Mouse (Mus musculus) MEL (cell line): ENCODE data around the gene Rab1a. TPM values are rescaled to one million over a fixed set of nuclear protein-coding genes. Genes with fewer than 3 reads are reported as not detected.

ENCODE experiments used
- DNase-seq: peaks from one replicate; pipeline ENCODE4 v3.0.0; 2011; ENCODE audit warnings: low read depth, low spot score
- H3K27ac ChIP-seq: 2 replicates; pipeline ENCODE4 v1.5.1; 2012; ENCODE audit warnings: low read depth, mild to moderate bottlenecking, control low read depth, low read length, moderate library complexity; ENCODE audit not compliant: control insufficient read depth
- H3K27me3 ChIP-seq, 2 experiments: fragments of 150-350 bp in 1 of 2; sonication (generic) in 1 of 2; 2 replicates each; pipeline ENCODE4 v1.6.1; 2012; ENCODE audit warnings: low read length in 2 of 2, mild to moderate bottlenecking in 2 of 2, improper control_type of control experiment in 1 of 2, moderate library complexity in 1 of 2; ENCODE audit not compliant: insufficient read depth in 2 of 2, control insufficient read depth in 1 of 2
- H3K36me3 ChIP-seq, 2 experiments: 2 replicates each; pipeline ENCODE4 v1.6.1; 2012 to 2014; ENCODE audit warnings: low read length in 2 of 2, improper control_type of control experiment in 1 of 2, inconsistent platforms in 1 of 2, mild to moderate bottlenecking in 1 of 2; ENCODE audit not compliant: insufficient read depth in 2 of 2, control insufficient read depth in 1 of 2
- H3K4me1 ChIP-seq, 2 experiments: fragments of 150-350 bp in 1 of 2; sonication (generic) in 1 of 2; 2 replicates each; pipeline ENCODE4 v1.6.1; 2012; ENCODE audit warnings: low read length in 2 of 2, improper control_type of control experiment in 1 of 2, mild to moderate bottlenecking in 1 of 2; ENCODE audit not compliant: insufficient read depth in 2 of 2, control insufficient read depth in 1 of 2
- H3K4me3 ChIP-seq, 2 experiments: fragments of 150-350 bp in 1 of 2; sonication (generic) in 1 of 2; 2 replicates each; pipeline ENCODE4 v1.5.1; 2012; ENCODE audit warnings: low read depth in 2 of 2, low read length in 2 of 2, mild to moderate bottlenecking in 2 of 2, moderate library complexity in 2 of 2, control low read depth in 1 of 2, improper control_type of control experiment in 1 of 2; ENCODE audit not compliant: control insufficient read depth in 1 of 2, insufficient read depth in 1 of 2
- H3K79me2 ChIP-seq: 2 replicates; pipeline ENCODE4 v1.6.1; 2012; ENCODE audit warnings: mild to moderate bottlenecking, low read length, moderate library complexity; ENCODE audit not compliant: control insufficient read depth, poor library complexity, insufficient read depth
- H3K9ac ChIP-seq: 2 replicates; pipeline ENCODE4 v1.6.1; 2012; ENCODE audit warnings: low read depth, mild to moderate bottlenecking, control low read depth, low read length, moderate library complexity; ENCODE audit not compliant: control insufficient read depth, poor library complexity, severe bottlenecking
- H3K9me3 ChIP-seq: fragments of 150-350 bp; sonication (generic); replicated peaks from 2 replicates; pipeline ENCODE4 v1.6.1; 2012; ENCODE audit warnings: mild to moderate bottlenecking, low read length, improper control_type of control experiment, moderate library complexity; ENCODE audit not compliant: insufficient read depth
- CHD1 ChIP-seq: IDR thresholded peaks from 2 replicates; pipeline ENCODE4 v1.6.1; 2012; ENCODE audit warnings: low read depth, mild to moderate bottlenecking, inconsistent platforms, low read length, improper control_type of control experiment
- CTCF ChIP-seq, 3 experiments: IDR thresholded peaks in 2 of 3; conservative IDR thresholded peaks in 1 of 3; 2 replicates each; pipeline ENCODE4 v1.5.1; 2011 to 2012; ENCODE audit warnings: low read length in 3 of 3, low read depth in 2 of 3, mild to moderate bottlenecking in 2 of 3, improper control_type of control experiment in 1 of 3, inconsistent platforms in 1 of 3, mixed read lengths in 1 of 3, moderate library complexity in 1 of 3; ENCODE audit not compliant: control insufficient read depth in 1 of 3, insufficient read depth in 1 of 3, poor library complexity in 1 of 3, severe bottlenecking in 1 of 3
- ELF1 ChIP-seq: IDR thresholded peaks from 2 replicates; pipeline ENCODE4 v1.6.1; 2014; ENCODE audit warnings: low read depth, mild to moderate bottlenecking, inconsistent platforms, low read length, improper control_type of control experiment, moderate library complexity
- EP300 ChIP-seq, 2 experiments: IDR thresholded peaks; 2 replicates each; pipeline ENCODE4 v1.6.1; 2011; ENCODE audit warnings: improper control_type of control experiment in 2 of 2, low read length in 2 of 2, low read depth in 1 of 2, mild to moderate bottlenecking in 1 of 2
- JUND ChIP-seq: IDR thresholded peaks from 2 replicates; pipeline ENCODE4 v1.6.1; 2011; ENCODE audit warnings: low read depth, mild to moderate bottlenecking, improper control_type of control experiment, low read length
- MAFK ChIP-seq: IDR thresholded peaks from 2 replicates; pipeline ENCODE4 v1.6.1; 2011; ENCODE audit warnings: low read depth, mild to moderate bottlenecking, low read length, improper control_type of control experiment, borderline replicate concordance
- MAZ ChIP-seq: IDR thresholded peaks from 2 replicates; pipeline ENCODE4 v1.6.1; 2012; ENCODE audit warnings: low read depth, mild to moderate bottlenecking, inconsistent platforms, low read length, improper control_type of control experiment
- MXI1 ChIP-seq: IDR thresholded peaks from 2 replicates; pipeline ENCODE4 v1.6.1; 2011; ENCODE audit warnings: mild to moderate bottlenecking, low read depth, low read length, improper control_type of control experiment
- POLR2AphosphoS2 ChIP-seq: IDR thresholded peaks from 2 replicates; pipeline ENCODE4 v1.6.1; 2011; ENCODE audit warnings: low read length, improper control_type of control experiment
- SIN3A ChIP-seq: IDR thresholded peaks from 2 replicates; pipeline ENCODE4 v1.6.1; 2012; ENCODE audit warnings: low read length, improper control_type of control experiment, inconsistent platforms
- SMC3 ChIP-seq: IDR thresholded peaks from 2 replicates; pipeline ENCODE4 v1.6.1; 2011; ENCODE audit warnings: low read depth, low read length, improper control_type of control experiment
- TAL1 ChIP-seq: IDR thresholded peaks from 2 replicates; pipeline ENCODE4 v1.6.1; 2012; ENCODE audit warnings: mild to moderate bottlenecking, inconsistent platforms, low read length, moderate library complexity, mixed read lengths
- TCF12 ChIP-seq: IDR thresholded peaks from 2 replicates; pipeline ENCODE4 v1.6.1; 2014; ENCODE audit warnings: low read depth, mild to moderate bottlenecking, inconsistent platforms, low read length, improper control_type of control experiment, moderate library complexity
- UBTF ChIP-seq: IDR thresholded peaks from 2 replicates; pipeline ENCODE4 v1.6.1; 2012; ENCODE audit warnings: low read depth, mild to moderate bottlenecking, inconsistent platforms, low read length, improper control_type of control experiment, moderate library complexity, borderline replicate concordance; ENCODE audit not compliant: insufficient read depth
- USF1 ChIP-seq: IDR thresholded peaks from 2 replicates; pipeline ENCODE4 v1.6.1; 2014; ENCODE audit warnings: low read depth, mild to moderate bottlenecking, inconsistent platforms, low read length, improper control_type of control experiment, moderate library complexity
- ZKSCAN1 ChIP-seq: IDR thresholded peaks from 2 replicates; pipeline ENCODE4 v1.6.1; 2012; ENCODE audit warnings: low read depth, mild to moderate bottlenecking, inconsistent platforms, low read length, improper control_type of control experiment, moderate library complexity
- ZNF384 ChIP-seq: IDR thresholded peaks from 2 replicates; pipeline ENCODE4 v1.6.1; 2012; ENCODE audit warnings: low read depth, mild to moderate bottlenecking, inconsistent platforms, low read length, improper control_type of control experiment
- polyA plus RNA-seq, 2 experiments: library from polyadenylated mRNA; stranded (reverse) in 1 of 2; unstranded in 1 of 2; fragments of >175 nt in 1 of 2; fragments of >200 nt in 1 of 2; gene quantifications; 2 replicates each; pipeline versions ENCODE4 v1.2.1 to v1.2.4; 2012; ENCODE audit warnings: low replicate concordance in 2 of 2, low read depth in 1 of 2; ENCODE audit not compliant: insufficient read length in 2 of 2, insufficient read depth in 1 of 2, missing spikeins in 1 of 2
- total RNA-seq: library from RNA; depleted of rRNA; stranded (reverse); fragments of 300-350 nt; gene quantifications from 2 replicates; pipeline ENCODE4 v1.2.3, GENCODE M21; 2012

The Rab1a gene
- total and polyA plus RNA-seq, 3 experiments: 79.5 to 336 (median 139) TPM

- Histone ChIP-seq H3K9me3 (no peaks in the 10 kb centered on the region), H3K27ac (no peak overlapping the region), H3K4me1 (peaks cover 21 to 30% of the 10 kb centered on the region in 2 experiments), H3K79me2 (no peaks in the 10 kb centered on the region), H3K27me3 (no peaks in the 10 kb centered on the region), H3K4me3 (no peak overlapping the region), H3K36me3 (peaks cover 41 to 44% of the 10 kb centered on the region in 2 experiments), H3K9ac (no peak overlapping the region)
- TF ChIP-seq MAFK (no peak), MAZ (no peak), USF1 (no peak), TCF12 (no peak), CHD1 (no peak), SMC3 (no peak), ZKSCAN1 (no peak), ZNF384 (no peak), CTCF (IDR thresholded peaks at IDR 0.05 in 2 of 3, conservative IDR thresholded peaks at IDR 0.05 in 1 of 3; ENCODE audit: control insufficient read depth in 1 of 3, insufficient read depth in 1 of 3, low read depth in 2 of 3, low read length in 3 of 3, poor library complexity in 1 of 3, severe bottlenecking in 1 of 3) (no peak), MXI1 (no peak), SIN3A (no peak), ELF1 (no peak)
- no peak for DNase-seq
Observed at GRCm38 (mm10) chr11:20228666-20229065, 27.4 kb downstream of the Rab1a start.

DNA sequence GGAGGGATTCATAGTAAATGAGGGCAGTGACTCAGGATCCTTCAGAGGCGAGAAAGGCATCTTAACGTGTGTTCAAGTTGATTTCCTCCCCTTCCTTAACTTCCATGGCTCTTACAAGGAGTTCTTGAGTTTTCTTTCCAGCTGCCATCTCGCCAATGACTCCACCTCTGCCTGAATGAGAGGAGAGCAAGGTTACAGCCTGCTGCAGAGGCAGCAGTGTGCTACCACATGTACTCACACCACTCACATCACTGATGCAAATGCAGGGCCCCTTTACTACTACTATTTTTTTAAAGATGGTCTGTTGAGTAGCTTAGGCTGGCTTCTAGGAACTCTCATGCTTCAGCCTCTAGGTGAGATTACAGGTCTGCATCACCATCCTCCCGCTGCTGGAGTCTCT is 28.1 kb downstream of the Rab1a start:
- no peak for TF ChIP-seq TAL1
- TF ChIP-seq EP300 (IDR thresholded peaks at IDR 0.05; ENCODE audit: low read depth in 1 of 2, low read length in 2 of 2): no peak
- no peak for TF ChIP-seq JUND
- TF ChIP-seq ELF1: no peak
- TF ChIP-seq POLR2AphosphoS2: peak; percentile 28; the same call in 1 of the 2 replicates
- no peak for TF ChIP-seq UBTF

More for the DNA sequence above, 28.1 kb downstream of the Rab1a start:
- H3K4me3 ChIP-seq: no peak overlapping the region
- no peaks in the 10 kb centered on the region for H3K9me3 ChIP-seq
- H3K79me2 ChIP-seq: no peaks in the 10 kb centered on the region
- peaks cover 21 to 30% of the 10 kb centered on the region in 2 experiments for H3K4me1 ChIP-seq
- H3K27me3 ChIP-seq: no peaks in the 10 kb centered on the region
- H3K9ac ChIP-seq: no peak overlapping the region
- no peak overlapping the region for H3K27ac ChIP-seq
- DNase-seq: no peak
- H3K36me3 ChIP-seq: peaks cover 42 to 44% of the 10 kb centered on the region in 2 experiments
